Mouse (Mus musculus) retina, embryonic 14.5 days (tissue): ENCODE results near the gene Prr32.

Source experiments
- DNase-seq: peaks from one replicate; pipeline ENCODE4 v3.0.0-alpha.2; 2015; ENCODE audit warnings: low spot score

Gene Prr32

GRCm38 (mm10) chrX:45090604-45091003 lies at the start of gene Prr32:
Gene Prr32 (plus strand): TSS chrX:45090904.
- DNase-seq, result no peak
